Mouse (Mus musculus) urinary bladder, postnatal 10 days (tissue): ENCODE measurements around the gene Chuk.

ENCODE experiments used
- DNase-seq: peaks from one replicate; pipeline ENCODE4 v3.0.0; 2022; ENCODE audit warnings: low spot score

Gene Chuk

GRCm38 (mm10) chr19:44107661-44108521, 611 bp upstream of the Chuk start:
- DNase-seq: no peak

GRCm38 (mm10) chr19:44104393-44104792, 2.9 kb downstream of the Chuk start:
- DNase-seq: no peak

GRCm38 (mm10) chr19:44103001-44103400, 4.3 kb downstream of the Chuk start:
- DNase-seq: no peak

- DNase-seq: no peak
These were observed 6.4 kb downstream of the Chuk start for GRCm38 (mm10) chr19:44100840-44101239.

GRCm38 (mm10) chr19:44086278-44086677, 21.0 kb downstream of the Chuk start:
- DNase-seq: no peak

- DNase-seq: no peak
These were observed 26.4 kb downstream of the Chuk start for GRCm38 (mm10) chr19:44080920-44081319.

GRCm38 (mm10) chr19:44080023-44080422, 27.3 kb downstream of the Chuk start:
- no peak for DNase-seq

- no peak for DNase-seq
These were observed 30.3 kb downstream of the Chuk start for GRCm38 (mm10) chr19:44077024-44077423.

GRCm38 (mm10) chr19:44076457-44076856, 30.8 kb downstream of the Chuk start:
- DNase-seq: no peak

- DNase-seq: no peak
These were observed 32.3 kb downstream of the Chuk start for GRCm38 (mm10) chr19:44074986-44075385.

GRCm38 (mm10) chr19:44071166-44071565, 36.1 kb downstream of the Chuk start:
- DNase-seq: no peak

GRCm38 (mm10) chr19:44069914-44070232, 37.4 kb downstream of the Chuk start:
- no peak for DNase-seq

GRCm38 (mm10) chr19:44069121-44069913, 38.0 kb downstream of the Chuk start, which contains the start of gene Erlin1:
Gene Erlin1, minus strand, starts transcription at chr19:44069785.
- DNase-seq: peak; percentile 56

- no peak for DNase-seq
These were observed 39.0 kb downstream of the Chuk start for GRCm38 (mm10) chr19:44068232-44068631.

GRCm38 (mm10) chr19:44067323-44068049, 39.8 kb downstream of the Chuk start:
- DNase-seq: no peak

- DNase-seq: no peak
These were observed 42.5 kb downstream of the Chuk start for GRCm38 (mm10) chr19:44064734-44065133.

GRCm38 (mm10) chr19:44063773-44064172, 43.5 kb downstream of the Chuk start:
- no peak for DNase-seq

GRCm38 (mm10) chr19:44060226-44060625, 47.1 kb downstream of the Chuk start:
- DNase-seq: no peak

- no peak for DNase-seq
These were observed 52.0 kb downstream of the Chuk start for GRCm38 (mm10) chr19:44055173-44055826.

- DNase-seq: no peak
These were observed 56.9 kb downstream of the Chuk start for GRCm38 (mm10) chr19:44050388-44050787.

GRCm38 (mm10) chr19:44049282-44049681, 58.0 kb downstream of the Chuk start:
- no peak for DNase-seq

- DNase-seq: no peak
These were observed 61.4 kb downstream of the Chuk start for GRCm38 (mm10) chr19:44045847-44046246.
